Mouse (Mus musculus) liver, embryonic 14.5 days (tissue): ENCODE data around the gene Hdac4. TPM values are rescaled to one million over a fixed set of nuclear protein-coding genes. Genes with fewer than 3 reads are reported as not detected.

ENCODE experiments used
- ATAC-seq: fragments of 200-750 bp; cut with Nextera tagmentation; 2 replicates; pipeline ENCODE4 v1.8.0; 2017; ENCODE audit warnings: moderate number of reproducible peaks, mild to moderate bottlenecking, moderate library complexity; ENCODE audit not compliant: insufficient read depth
- DNase-seq, 3 experiments: peaks; one replicate each; pipeline ENCODE4 v3.0.0-alpha.2; 2012 to 2013; ENCODE audit warnings: low read depth in 3 of 3, low spot score in 3 of 3
- H3K27ac ChIP-seq: fragments of 300-500 bp; sonication (generic); 2 replicates; pipeline ENCODE4 v1.5.1; 2014; ENCODE audit warnings: moderate library complexity, mild to moderate bottlenecking, control low read depth, inconsistent platforms
- H3K27me3 ChIP-seq: fragments of 300-500 bp; sonication (generic); 2 replicates; pipeline ENCODE4 v1.6.1; 2014; ENCODE audit warnings: mild to moderate bottlenecking, low read length, moderate library complexity; ENCODE audit not compliant: control insufficient read depth, insufficient read depth
- H3K36me3 ChIP-seq: fragments of 300-500 bp; sonication (generic); replicated peaks from 2 replicates; pipeline ENCODE4 v1.6.1; 2014; ENCODE audit warnings: low read depth; ENCODE audit not compliant: control insufficient read depth, insufficient read depth
- H3K4me1 ChIP-seq, 2 experiments: fragments of 200-500 bp in 1 of 2; fragments of 300-500 bp in 1 of 2; sonication (generic) in 1 of 2; replicated peaks; 2 replicates each; pipeline ENCODE4 v1.6.1; 2012 to 2014; ENCODE audit warnings: antibody characterized with exemption in 1 of 2, inconsistent platforms in 1 of 2, low read length in 1 of 2; ENCODE audit not compliant: control insufficient read depth in 2 of 2, insufficient read depth in 2 of 2
- H3K4me2 ChIP-seq: fragments of 300-500 bp; sonication (generic); 2 replicates; pipeline ENCODE4 v1.6.1; 2014; ENCODE audit warnings: low read depth, mild to moderate bottlenecking, control low read depth, moderate library complexity
- H3K4me3 ChIP-seq, 2 experiments: fragments of 200-500 bp in 1 of 2; fragments of 300-500 bp in 1 of 2; sonication (generic) in 1 of 2; 2 replicates each; pipeline ENCODE4 v1.5.1; 2012 to 2014; ENCODE audit warnings: low read depth in 2 of 2, low read length in 2 of 2, mild to moderate bottlenecking in 2 of 2, control low read depth in 1 of 2, inconsistent platforms in 1 of 2, moderate library complexity in 1 of 2; ENCODE audit not compliant: insufficient read depth in 1 of 2
- H3K9ac ChIP-seq: fragments of 300-500 bp; sonication (generic); replicated peaks from 2 replicates; pipeline ENCODE4 v1.6.1; 2014; ENCODE audit warnings: mild to moderate bottlenecking, control low read depth, moderate library complexity
- H3K9me3 ChIP-seq: fragments of 300-500 bp; sonication (generic); 2 replicates; pipeline ENCODE4 v1.6.1; 2016; ENCODE audit warnings: low read length, mixed read lengths; ENCODE audit not compliant: control insufficient read depth
- CTCF ChIP-seq: IDR thresholded peaks from 2 replicates; pipeline ENCODE4 v1.5.1; 2016; ENCODE audit warnings: antibody characterized with exemption, low read depth, control low read depth
- EP300 ChIP-seq: IDR thresholded peaks from 2 replicates; pipeline ENCODE4 v1.6.1; 2016; ENCODE audit warnings: antibody characterized with exemption, low read depth
- WGBS: fragments of 180-500 bp; shearing (Covaris S2); extraction: QIAGEN DNeasy Blood & Tissue Kit; methylation state at CpG from one replicate; pipeline ENCODE4 v1.1.7; 2014; ENCODE audit not compliant: insufficient replicate concordance; 5-methylcytosine and 5-hydroxymethylcytosine counted together
- polyA plus RNA-seq, 2 experiments: library from polyadenylated mRNA; depleted of rRNA in 1 of 2; stranded (reverse) in 1 of 2; unstranded in 1 of 2; fragments of >200 nt; fragmentation: Nextera tagmentation in 1 of 2; extraction: Ambion mirVana in 1 of 2; gene quantifications; 2 replicates each; pipeline versions ENCODE4 v1.2.1 to v1.2.3; 2012 to 2014

Gene Hdac4
- polyA plus RNA-seq, 2 experiments, result 1.5 to 3.1 TPM

GRCm38 (mm10) chr1:92163932-92164331, 31.6 kb downstream of the Hdac4 start:
- H3K9ac ChIP-seq, result no peak overlapping the region

GRCm38 (mm10) chr1:92159804-92160203, 35.7 kb downstream of the Hdac4 start:
- Histone ChIP-seq H3K4me2 (no peak overlapping the region), H3K27ac (no peak overlapping the region), H3K4me3 (no peak overlapping the region), H3K36me3 (no peaks in the 10 kb centered on the region), H3K9me3 (no peaks in the 10 kb centered on the region), H3K9ac (no peak overlapping the region), H3K27me3 (no peaks in the 10 kb centered on the region), H3K4me1 (0 out of 4 replicates have a peak, but pooled peaks cover 0 to 3% of the 10 kb centered on the region in 2 experiments)
- no peak for TF ChIP-seq CTCF
- no peak for TF ChIP-seq EP300
- 0 out of 2 replicates have a peak, but pooled peaks have one; percentile 37 for ATAC-seq
- WGBS, result 17% methylated on average over 4 of the region's 4 CpGs
- no peak for DNase-seq

More at GRCm38 (mm10) chr1:92163932-92164331, 31.6 kb downstream of the Hdac4 start:
- DNase-seq (no peak), ATAC-seq (no peak)
- Histone ChIP-seq H3K9me3 (no peaks in the 10 kb centered on the region), H3K4me2 (no peak overlapping the region), H3K4me1 (0 out of 4 replicates have a peak, but pooled peaks cover 0 to 3% of the 10 kb centered on the region in 2 experiments), H3K4me3 (no peak overlapping the region), H3K36me3 (no peaks in the 10 kb centered on the region), H3K27me3 (no peaks in the 10 kb centered on the region), H3K27ac (no peak overlapping the region)
- WGBS, result 69% methylated on average over 1 of the region's 1 CpGs
- TF ChIP-seq CTCF (no peak), EP300 (no peak)

GRCm38 (mm10) chr1:92150201-92150600, 45.3 kb downstream of the Hdac4 start:
- Histone ChIP-seq H3K9me3 (no peaks in the 10 kb centered on the region), H3K4me2 (no peak overlapping the region), H3K27me3 (no peaks in the 10 kb centered on the region), H3K36me3 (no peaks in the 10 kb centered on the region), H3K4me3 (no peak overlapping the region), H3K4me1 (no peaks in the 10 kb centered on the region), H3K27ac (no peak overlapping the region), H3K9ac (no peak overlapping the region)
- ATAC-seq (no peak), DNase-seq (no peak)
- TF ChIP-seq EP300, result no peak
- TF ChIP-seq CTCF, result no peak
- WGBS, result 48% methylated on average over 1 of the region's 1 CpGs

GRCm38 (mm10) chr1:92148527-92148926, 47.0 kb downstream of the Hdac4 start:
- no peak for TF ChIP-seq CTCF
- no peak for TF ChIP-seq EP300
- H3K4me1 ChIP-seq, result 0 out of 4 replicates have a peak, but pooled peaks cover 0 to 3% of the 10 kb centered on the region in 2 experiments
- no peak overlapping the region for H3K27ac ChIP-seq
- no peak for ATAC-seq
- no peak overlapping the region for H3K9ac ChIP-seq
- no peaks in the 10 kb centered on the region for H3K9me3 ChIP-seq
- H3K4me2 ChIP-seq, result no peak overlapping the region
- no peak for DNase-seq
- no peak overlapping the region for H3K4me3 ChIP-seq
- WGBS, result 90% methylated on average over 1 of the region's 1 CpGs
- H3K36me3 ChIP-seq, result no peaks in the 10 kb centered on the region
- no peaks in the 10 kb centered on the region for H3K27me3 ChIP-seq

- no peaks in the 10 kb centered on the region for H3K36me3 ChIP-seq
- H3K9ac ChIP-seq, result no peak overlapping the region
- no peak overlapping the region for H3K27ac ChIP-seq
- H3K9me3 ChIP-seq, result no peaks in the 10 kb centered on the region
- WGBS, result 69% methylated on average over 6 of the region's 6 CpGs
- no peak overlapping the region for H3K4me3 ChIP-seq
- 0 out of 4 replicates have a peak, but pooled peaks cover 0 to 3% of the 10 kb centered on the region in 2 experiments for H3K4me1 ChIP-seq
- ATAC-seq, result no peak
- no peaks in the 10 kb centered on the region for H3K27me3 ChIP-seq
- DNase-seq, result no peak
- H3K4me2 ChIP-seq, result no peak overlapping the region
- TF ChIP-seq CTCF (no peak), EP300 (no peak)
These were observed 50.5 kb downstream of the Hdac4 start for GRCm38 (mm10) chr1:92144868-92145534.
